Mouse (Mus musculus) erythroblast, adult 5-6 weeks (primary cell): ENCODE results near the gene Rgl3. TPM values are rescaled to one million over a fixed set of nuclear protein-coding genes. Genes with fewer than 3 reads are reported as not detected.
A peak's percentile ranks its signal among the peaks of the same experiment; 100 is the strongest.

Experiments used
- ATAC-seq: replicated peaks from 2 replicates; pipeline ENCODE4 v1.8.0; 2016; ENCODE audit warnings: moderate number of reproducible peaks, mild to moderate bottlenecking, moderate TSS enrichment, inconsistent platforms; ENCODE audit not compliant: poor library complexity, low FRiP score, severe bottlenecking
- total RNA-seq, 2 experiments: library from RNA; stranded (forward) in 1 of 2; stranded (reverse) in 1 of 2; fragments of 150-400 nt in 1 of 2; fragments of 200-764, 138-1000 nt in 1 of 2; gene quantifications; 2 replicates each; pipeline versions ENCODE4 v1.2.3 to v1.2.4; 2015 to 2017; ENCODE audit warnings: low replicate concordance in 2 of 2

Rgl3 gene
- total RNA-seq (2015; ENCODE audit: low replicate concordance), result not detected in 2 replicates
- total RNA-seq (2017; ENCODE audit: low replicate concordance), result not detected in 2 replicates

GRCm38 (mm10) chr9:21989230-21990110 lies at the start of gene Rgl3:
Gene Rgl3 (minus strand): TSS chr9:21989446.
- ATAC-seq, result no peak

GRCm38 (mm10) chr9:22037826-22038225 lies 48.6 kb upstream of the Rgl3 start:
- ATAC-seq, result no peak

- ATAC-seq, result no peak
These were observed 46.2 kb upstream of the Rgl3 start for GRCm38 (mm10) chr9:22035300-22036044.

GRCm38 (mm10) chr9:22030386-22030785 lies 41.1 kb upstream of the Rgl3 start:
- ATAC-seq, result no peak

- no peak for ATAC-seq
These were observed 39.2 kb upstream of the Rgl3 start for GRCm38 (mm10) chr9:22028467-22028866.

- no peak for ATAC-seq
These were observed 35.3 kb upstream of the Rgl3 start for GRCm38 (mm10) chr9:22024592-22024991.

DNA sequence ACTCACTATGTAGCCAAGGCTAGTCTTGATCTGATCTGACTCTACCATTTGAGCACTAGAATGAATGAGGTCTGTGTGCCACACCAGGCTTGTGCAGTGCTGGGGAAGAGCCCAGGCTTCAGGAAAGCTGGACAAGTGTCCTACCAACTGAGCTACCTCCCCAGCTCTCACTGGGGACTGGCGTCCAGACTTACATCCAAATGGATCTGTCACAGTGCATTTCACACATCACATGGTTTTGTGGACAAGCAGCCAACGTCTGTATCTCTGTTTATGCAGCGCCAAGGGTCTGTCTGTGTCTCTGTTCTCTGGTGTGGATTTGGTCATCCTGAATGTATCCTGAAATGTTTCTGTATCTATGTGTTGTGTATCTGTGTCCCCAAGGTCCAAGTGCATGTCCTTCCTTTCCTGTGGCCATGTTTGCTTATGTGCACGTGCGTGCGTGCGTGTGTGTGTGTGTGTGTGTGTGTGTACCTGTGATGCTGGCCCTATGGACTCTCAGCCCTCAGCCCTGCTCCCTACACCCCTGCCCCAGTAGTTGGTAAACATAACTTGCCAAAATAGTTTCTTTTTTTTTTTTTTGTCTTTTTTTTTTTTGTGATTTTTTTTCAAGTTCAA lies 28.1 kb upstream of the Rgl3 start:
- no peak for ATAC-seq

- ATAC-seq, result no peak
These were observed 27.0 kb upstream of the Rgl3 start for GRCm38 (mm10) chr9:22016245-22016644.

GRCm38 (mm10) chr9:22012731-22013130 lies 23.5 kb upstream of the Rgl3 start:
- no peak for ATAC-seq

GRCm38 (mm10) chr9:22011055-22011454 lies 21.8 kb upstream of the Rgl3 start:
- no peak for ATAC-seq

DNA sequence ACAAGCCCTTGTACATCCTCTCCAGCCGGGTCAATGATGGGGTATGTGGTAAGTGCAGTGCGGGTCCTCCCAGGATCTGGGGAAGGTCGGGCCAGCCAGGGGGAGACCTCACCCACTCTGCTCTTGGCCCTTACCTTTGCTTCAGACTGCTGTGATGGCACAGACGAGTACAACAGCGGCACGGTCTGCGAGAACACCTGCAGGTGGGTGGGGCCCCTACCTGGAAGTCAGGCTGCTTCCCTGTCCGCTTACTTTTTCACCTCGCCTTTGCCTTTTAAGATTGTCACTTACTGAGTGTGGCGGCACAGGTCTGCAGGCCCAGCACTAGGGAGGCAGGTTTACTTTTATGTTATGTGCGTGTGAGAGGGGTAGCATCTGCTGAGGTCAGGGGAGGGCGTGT lies 15.3 kb upstream of the Rgl3 start:
- ATAC-seq, result no peak

- peak; percentile 48 for ATAC-seq
These were observed 13.9 kb upstream of the Rgl3 start for GRCm38 (mm10) chr9:22003163-22003554.

GRCm38 (mm10) chr9:22002194-22003162 lies 13.2 kb upstream of the Rgl3 start, which contains the start of the genes Ccdc151 and Prkcsh:
Gene Ccdc151 (minus strand): TSS chr9:22002634.
Gene Prkcsh (plus strand): TSS chr9:22002806.
- peak; percentile 94 for ATAC-seq

GRCm38 (mm10) chr9:22001633-22002032 lies 12.4 kb upstream of the Rgl3 start:
- no peak for ATAC-seq

GRCm38 (mm10) chr9:22000296-22000695 lies 11.1 kb upstream of the Rgl3 start:
- ATAC-seq, result no peak

DNA sequence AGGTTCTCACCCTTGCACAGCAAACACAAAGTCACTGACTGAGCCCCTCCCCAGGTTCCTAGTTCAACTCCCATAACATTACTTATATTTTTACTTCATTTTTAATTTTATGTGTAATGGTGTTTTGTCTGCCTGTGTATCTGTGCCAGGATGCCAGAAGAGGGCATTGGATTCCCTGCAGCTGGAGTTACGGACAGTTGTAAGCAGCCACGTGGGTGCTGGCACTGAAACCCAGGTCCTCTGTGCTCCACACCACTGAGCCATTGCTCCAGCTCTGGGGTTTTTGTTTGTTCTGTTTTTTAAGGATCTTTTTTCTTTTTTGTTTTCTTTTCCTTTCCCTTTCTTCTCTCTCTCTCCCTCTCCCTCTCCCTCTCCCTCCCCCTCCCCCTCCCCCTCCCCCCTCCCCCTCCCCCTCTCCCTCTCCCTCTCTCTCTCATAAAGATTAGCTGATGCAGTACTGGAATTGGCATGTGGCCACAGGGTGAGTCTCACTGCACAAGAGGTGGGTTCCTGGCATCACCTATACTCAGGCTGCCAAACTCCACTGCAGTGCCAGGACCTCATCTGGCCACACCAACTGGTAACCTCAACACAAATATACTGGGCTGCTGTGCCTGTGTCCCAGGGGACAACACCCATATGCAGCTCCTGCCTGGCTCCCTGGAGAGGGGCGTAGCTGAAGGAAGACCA lies 7.1 kb upstream of the Rgl3 start:
- no peak for ATAC-seq

- no peak for ATAC-seq
These were observed 3.0 kb upstream of the Rgl3 start for GRCm38 (mm10) chr9:21992227-21992626.

GRCm38 (mm10) chr9:21988421-21989101 lies 685 bp downstream of the Rgl3 start:
- ATAC-seq, result no peak
